Mouse (Mus musculus) CD4-positive helper T cell, adult 2 months (primary cell): Measurements from ENCODE around the gene Ngef.
"Not testable (repeated sequence)": the region's sequence is repeated elsewhere in the genome, so short reads cannot be mapped to it uniquely, and the experiment has no call there.

ENCODE experiments used
- DNase-seq: peaks from one replicate; pipeline ENCODE4 v3.0.0-alpha.2; 2012; ENCODE audit warnings: low read depth, missing footprints, low spot score

Gene Ngef

GRCm38 (mm10) chr1:87475076-87475895 lies 98.4 kb downstream of the Ngef start:
- DNase-seq: no peak

GRCm38 (mm10) chr1:87472576-87472975 lies 101.1 kb downstream of the Ngef start:
- no peak for DNase-seq

- no peak for DNase-seq
These were observed 101.8 kb downstream of the Ngef start for GRCm38 (mm10) chr1:87471914-87472313.

GRCm38 (mm10) chr1:87469971-87470370 lies 103.7 kb downstream of the Ngef start, which contains the start of gene Snorc:
Gene Snorc, plus strand, starts transcription at chr1:87470271.
- DNase-seq: not testable (repeated sequence)

GRCm38 (mm10) chr1:87468321-87468720 lies 105.3 kb downstream of the Ngef start:
- DNase-seq: no peak

GRCm38 (mm10) chr1:87467469-87467868 lies 106.2 kb downstream of the Ngef start:
- DNase-seq: no peak

- DNase-seq: peak; percentile 33
These were observed 113.8 kb downstream of the Ngef start for GRCm38 (mm10) chr1:87459856-87460255.

GRCm38 (mm10) chr1:87458045-87458444 lies 115.6 kb downstream of the Ngef start:
- DNase-seq: no peak

GRCm38 (mm10) chr1:87456425-87456824 lies 117.2 kb downstream of the Ngef start:
- DNase-seq: no peak

- DNase-seq: no peak
These were observed 124.2 kb downstream of the Ngef start for GRCm38 (mm10) chr1:87449432-87449831.

GRCm38 (mm10) chr1:87447183-87448104 lies 126.2 kb downstream of the Ngef start:
- DNase-seq: peak; percentile 54

- DNase-seq: no peak
These were observed 137.1 kb downstream of the Ngef start for GRCm38 (mm10) chr1:87436583-87436982.

- no peak for DNase-seq
These were observed 138.5 kb downstream of the Ngef start for GRCm38 (mm10) chr1:87435125-87435524.
